Mouse (Mus musculus) brain, embryonic 14.5 days (tissue): Measurements from ENCODE around the gene Rnf212b.

Experiments
- CTCF ChIP-seq: fragments of 200-500 bp; IDR thresholded peaks from 2 replicates; pipeline ENCODE4 v1.5.1; 2012; ENCODE audit warnings: inconsistent platforms, mild to moderate bottlenecking, moderate library complexity, borderline replicate concordance; ENCODE audit not compliant: insufficient read depth, insufficient read length; ENCODE audit errors: extremely low read depth
- POLR2A ChIP-seq: fragments of 200-500 bp; IDR thresholded peaks from 2 replicates; pipeline ENCODE4 v1.6.1; 2012; ENCODE audit warnings: mild to moderate bottlenecking, inconsistent platforms, borderline replicate concordance; ENCODE audit not compliant: poor library complexity, insufficient read depth, insufficient read length, severe bottlenecking; ENCODE audit errors: extremely low read depth

GRCm38 (mm10) chr14:54799686-54800085 is 14.3 kb upstream of the Rnf212b start:
- TF ChIP-seq POLR2A (no peak), CTCF (peak; percentile 11; the same call in 1 of the 2 replicates)
